11 mouse cellular contexts compared by ENCODE assay signal in the genomic region with DNA sequence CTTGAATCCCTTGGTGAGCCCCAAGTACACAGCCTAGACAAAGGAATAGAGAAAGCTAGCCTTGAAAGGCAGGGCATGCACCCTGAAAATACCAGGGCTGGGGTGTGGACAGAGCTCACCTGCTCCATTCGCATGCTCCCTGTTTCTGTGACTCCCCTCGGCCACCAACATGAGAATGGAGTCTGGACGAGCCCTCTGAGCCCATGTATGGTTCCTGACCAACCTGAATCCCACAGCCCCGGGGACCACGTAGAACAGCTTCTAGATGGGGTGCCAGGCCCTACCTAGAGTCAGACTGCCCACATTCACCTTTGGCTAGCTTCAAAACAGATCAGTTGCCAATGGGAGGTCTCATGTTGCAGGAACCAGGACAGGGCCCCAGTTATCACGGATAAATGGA. TPM values are rescaled to one million over a fixed set of nuclear protein-coding genes. Genes with fewer than 3 reads are reported as not detected.
DNase-seq lines count a peak whose midpoint lies in the region; ATAC-seq lines count a peak whose summit lies in the region.
"Had no signal": no experiment of that assay in that cellular context is flagged by ENCODE, and none has a peak within 500 bp of the region (broad histone marks: within the 10 kb centered on the region; RNA-seq: fewer than 3 reads in every experiment).

No protein-coding gene starts in this region.

- H3K4me2 ChIP-seq in forebrain, embryonic 11.5 days (ENCODE audit: low read depth, low read length, severe bottlenecking), result no peak overlapping the region
- H3K4me2 ChIP-seq in liver, embryonic 13.5 days, result no peak overlapping the region
- no peak overlapping the region for H3K4me2 ChIP-seq in liver, embryonic 12.5 days
- H3K4me2 ChIP-seq in intestine, embryonic 14.5 days (ENCODE audit: low read length), result no peak overlapping the region
- H3K4me2 ChIP-seq in neural tube, embryonic 14.5 days (ENCODE audit: low read depth, low read length), result peak overlapping the region; percentile 62; the same call in 1 of the 2 replicates

- no peak overlapping the region for H3K9ac ChIP-seq in forebrain, embryonic 11.5 days (ENCODE audit: low read length)
- no peak overlapping the region for H3K9ac ChIP-seq in liver, embryonic 13.5 days
- H3K9ac ChIP-seq in liver, embryonic 12.5 days, result no peak overlapping the region
- no peak overlapping the region for H3K9ac ChIP-seq in intestine, embryonic 14.5 days (ENCODE audit: low read length)
- peak overlapping the region; percentile 55; the same call in 1 of the 2 replicates for H3K9ac ChIP-seq in neural tube, embryonic 14.5 days (replicated peaks; ENCODE audit: low read depth, low read length)

- H3K36me3 ChIP-seq in forebrain, embryonic 10.5 days (replicated peaks), result no peaks in the 10 kb centered on the region
- H3K36me3 ChIP-seq in forebrain, embryonic 11.5 days (ENCODE audit: control insufficient read depth, insufficient read depth, low read length), result no peaks in the 10 kb centered on the region
- H3K36me3 ChIP-seq in liver, embryonic 13.5 days, result no peaks in the 10 kb centered on the region
- H3K36me3 ChIP-seq in liver, embryonic 12.5 days, result no peaks in the 10 kb centered on the region
- no peaks in the 10 kb centered on the region for H3K36me3 ChIP-seq in intestine, embryonic 14.5 days (ENCODE audit: control insufficient read depth, insufficient read depth, low read length)
- H3K36me3 ChIP-seq in neural tube, embryonic 14.5 days (ENCODE audit: control insufficient read depth, insufficient read depth, low read length), result no peaks in the 10 kb centered on the region
- H3K36me3 ChIP-seq: neural tube, embryonic 12.5 days had no signal

- intact Hi-C loops in left cerebral cortex, postnatal 36 days (cut with DNase I), result no loop called here

- peak overlapping the region; percentile 82 for H3K27ac ChIP-seq in forebrain, embryonic 10.5 days
- H3K27ac ChIP-seq in forebrain, embryonic 11.5 days (ENCODE audit: low read depth, low read length), result no peak overlapping the region
- peak overlapping the region; percentile 55 for H3K27ac ChIP-seq in liver, embryonic 13.5 days
- no peak overlapping the region for H3K27ac ChIP-seq in liver, embryonic 12.5 days
- peak overlapping the region; percentile 64 for H3K27ac ChIP-seq in intestine, embryonic 14.5 days (ENCODE audit: low read depth)
- no peak overlapping the region; the same call in 1 of the 2 replicates for H3K27ac ChIP-seq in neural tube, embryonic 14.5 days (ENCODE audit: low read depth, low read length)
- H3K27ac ChIP-seq: neural tube, embryonic 12.5 days had no signal

- H3K9me3 ChIP-seq in forebrain, embryonic 10.5 days, result no peaks in the 10 kb centered on the region
- H3K9me3 ChIP-seq in forebrain, embryonic 11.5 days (ENCODE audit: control insufficient read depth, low read length), result no peaks in the 10 kb centered on the region
- no peaks in the 10 kb centered on the region for H3K9me3 ChIP-seq in liver, embryonic 13.5 days (replicated peaks)
- no peaks in the 10 kb centered on the region for H3K9me3 ChIP-seq in liver, embryonic 12.5 days (replicated peaks)
- H3K9me3 ChIP-seq in intestine, embryonic 14.5 days (ENCODE audit: control insufficient read depth, low read length), result no peaks in the 10 kb centered on the region; the same call in 1 of the 2 replicates
- no peaks in the 10 kb centered on the region for H3K9me3 ChIP-seq in neural tube, embryonic 14.5 days (ENCODE audit: control insufficient read depth, low read length)
- H3K9me3 ChIP-seq: neural tube, embryonic 12.5 days had no signal

- WGBS in forebrain, embryonic 10.5 days, result 67% methylated on average over 6 of the region's 6 CpGs
- 76% methylated on average over 6 of the region's 6 CpGs for WGBS in forebrain, embryonic 11.5 days
- WGBS in liver, embryonic 13.5 days (ENCODE audit: insufficient replicate concordance), result 61% methylated on average over 6 of the region's 6 CpGs
- WGBS in liver, embryonic 12.5 days (ENCODE audit: insufficient replicate concordance), result 67% methylated on average over 6 of the region's 6 CpGs
- WGBS in intestine, embryonic 14.5 days, result 69% methylated on average over 6 of the region's 6 CpGs
- WGBS in neural tube, embryonic 14.5 days, result 75% methylated on average over 6 of the region's 6 CpGs

- no peak overlapping the region for H3K4me3 ChIP-seq in forebrain, embryonic 10.5 days
- no peak overlapping the region for H3K4me3 ChIP-seq in forebrain, embryonic 11.5 days (ENCODE audit: low read depth, low read length)
- H3K4me3 ChIP-seq in liver, embryonic 13.5 days (replicated peaks), result no peak overlapping the region
- no peak overlapping the region for H3K4me3 ChIP-seq in liver, embryonic 12.5 days
- no peak overlapping the region for H3K4me3 ChIP-seq in intestine, embryonic 14.5 days (ENCODE audit: low read depth, low read length)
- no peak overlapping the region for H3K4me3 ChIP-seq in neural tube, embryonic 14.5 days (ENCODE audit: low read depth, low read length)

- 0 out of 2 replicates have a peak, but pooled peaks cover 18% of the 10 kb centered on the region for H3K27me3 ChIP-seq in forebrain, embryonic 10.5 days (ENCODE audit: poor library complexity, severe bottlenecking)
- H3K27me3 ChIP-seq in forebrain, embryonic 11.5 days (ENCODE audit: control insufficient read depth, insufficient read depth, low read length), result no peaks in the 10 kb centered on the region
- H3K27me3 ChIP-seq in liver, embryonic 13.5 days, result peaks cover 23% of the 10 kb centered on the region; the same call in 1 of the 2 replicates
- H3K27me3 ChIP-seq in liver, embryonic 12.5 days (replicated peaks), result peaks cover 28% of the 10 kb centered on the region
- H3K27me3 ChIP-seq in intestine, embryonic 14.5 days (replicated peaks; ENCODE audit: control insufficient read depth, insufficient read depth, low read length), result no peaks in the 10 kb centered on the region
- H3K27me3 ChIP-seq in neural tube, embryonic 14.5 days (ENCODE audit: control insufficient read depth, insufficient read depth, low read length), result no peaks in the 10 kb centered on the region
- H3K27me3 ChIP-seq: neural tube, embryonic 12.5 days; Patski had no signal

- peaks cover 48% of the 10 kb centered on the region for H3K4me1 ChIP-seq in forebrain, embryonic 10.5 days
- H3K4me1 ChIP-seq in forebrain, embryonic 11.5 days (replicated peaks; ENCODE audit: control insufficient read depth, insufficient read depth, low read length), result peaks cover 8% of the 10 kb centered on the region; the same call in 1 of the 2 replicates
- peaks cover 20% of the 10 kb centered on the region for H3K4me1 ChIP-seq in liver, embryonic 13.5 days (replicated peaks)
- peaks cover 15% of the 10 kb centered on the region for H3K4me1 ChIP-seq in liver, embryonic 12.5 days
- peaks cover 33% of the 10 kb centered on the region for H3K4me1 ChIP-seq in intestine, embryonic 14.5 days (replicated peaks; ENCODE audit: control insufficient read depth, insufficient read depth, low read length)
- H3K4me1 ChIP-seq in neural tube, embryonic 14.5 days (ENCODE audit: control insufficient read depth, insufficient read depth, low read length), result peaks cover 15% of the 10 kb centered on the region

- no peak for DNase-seq in forebrain, embryonic 10.5 days (ENCODE audit: extremely low spot score, low spot score)
- DNase-seq in forebrain, embryonic 11.5 days (ENCODE audit: low spot score), result no peak
- DNase-seq in liver, embryonic 13.5 days, result no peak
- no peak for DNase-seq in intestine, embryonic 14.5 days (ENCODE audit: low spot score)
- DNase-seq in left cerebral cortex, postnatal 36 days (ENCODE audit: low spot score in 2 of 2), result no peak
- no peak for DNase-seq in T-cell, adult 2 months (ENCODE audit: low spot score)
- DNase-seq: layer of hippocampus, adult 9-11 months had no signal

- ATAC-seq in forebrain, embryonic 11.5 days (replicated peaks; ENCODE audit: low FRiP score), result no peak
- no peak for ATAC-seq in liver, embryonic 13.5 days (ENCODE audit: low read depth)
- no peak for ATAC-seq in liver, embryonic 12.5 days
- ATAC-seq in intestine, embryonic 14.5 days (replicated peaks; ENCODE audit: low FRiP score, low TSS enrichment, low read depth), result no peak
- no peak for ATAC-seq in neural tube, embryonic 14.5 days (ENCODE audit: low read depth)

RNA-seq across cellular contexts. Expression of a gene that starts 19.7 kb away (rescaled TPM):
- 2.8 and 3.9 TPM in 2 replicates for polyA plus RNA-seq in forebrain, embryonic 10.5 days (2016; fragmentation: Nextera tagmentation; extraction: Ambion mirVana)
- 2.5 and 3.3 TPM in 2 replicates for polyA plus RNA-seq in forebrain, embryonic 11.5 days (2014; fragmentation: Nextera tagmentation; extraction: Ambion mirVana)
- polyA plus RNA-seq in liver, embryonic 13.5 days (2015; fragmentation: Nextera tagmentation; extraction: Ambion mirVana), result 0.89 and 1.4 TPM in 2 replicates
- 1.8 and 2.0 TPM in 2 replicates for polyA plus RNA-seq in liver, embryonic 12.5 days (2016; fragmentation: Nextera tagmentation; extraction: Ambion mirVana)
- 4.6 and 6.2 TPM in 2 replicates for polyA plus RNA-seq in intestine, embryonic 14.5 days (2014; fragmentation: Nextera tagmentation; extraction: Ambion mirVana)
- polyA plus RNA-seq in neural tube, embryonic 14.5 days (2014; fragmentation: Nextera tagmentation; extraction: Ambion mirVana), result 4.3 and 5.0 TPM in 2 replicates
- 10 to 100 TPM; 40.5 to 46.5 TPM for total RNA-seq in left cerebral cortex, postnatal 36 days (2021)

RNA-seq across cellular contexts. Expression of a gene that starts 59.8 kb away (rescaled TPM):
- 9.2 and 11.0 TPM in 2 replicates for polyA plus RNA-seq in forebrain, embryonic 10.5 days (2016; fragmentation: Nextera tagmentation; extraction: Ambion mirVana)
- 10.0 and 10.6 TPM in 2 replicates for polyA plus RNA-seq in forebrain, embryonic 11.5 days (2014; fragmentation: Nextera tagmentation; extraction: Ambion mirVana)
- polyA plus RNA-seq in liver, embryonic 13.5 days (2015; fragmentation: Nextera tagmentation; extraction: Ambion mirVana), result 41.7 and 53.3 TPM in 2 replicates
- polyA plus RNA-seq in liver, embryonic 12.5 days (2016; fragmentation: Nextera tagmentation; extraction: Ambion mirVana), result 54.7 and 57.4 TPM in 2 replicates
- 11.3 and 12.5 TPM in 2 replicates for polyA plus RNA-seq in intestine, embryonic 14.5 days (2014; fragmentation: Nextera tagmentation; extraction: Ambion mirVana)
- polyA plus RNA-seq in neural tube, embryonic 14.5 days (2014; fragmentation: Nextera tagmentation; extraction: Ambion mirVana), result 2.3 and 6.0 TPM in 2 replicates
- 1 to 10 TPM; 4.9 to 5.1 TPM for total RNA-seq in left cerebral cortex, postnatal 36 days (2021)

Comparison
In these comparisons a context has a peak if more than half of its experiments do, and no peak if none do; other contexts are left out.
1. H3K27ac ChIP-seq: peak in forebrain, embryonic 10.5 days (single experiment), liver, embryonic 13.5 days (single experiment) and intestine, embryonic 14.5 days (single experiment); none in forebrain, embryonic 11.5 days (single experiment), liver, embryonic 12.5 days (single experiment) and neural tube, embryonic 14.5 days (single experiment).